8 mouse cellular contexts compared by ENCODE assay signal in genomic region chr4:99715783-99716416, GRCm38 (mm10). TPM values are rescaled to one million over a fixed set of nuclear protein-coding genes. Genes with fewer than 3 reads are reported as not detected.
DNase-seq lines count a peak whose midpoint lies in the region; ATAC-seq and TF ChIP-seq lines count a peak whose summit lies in the region.

No protein-coding gene starts in this region.

- ATAC-seq in hindbrain, embryonic 15.5 days (ENCODE audit: low FRiP score, low read depth), result peak; percentile 74
- ATAC-seq in midbrain, embryonic 13.5 days, result no peak; the same call in 1 of the 2 replicates

- no peaks in the 10 kb centered on the region for H3K9me3 ChIP-seq in hindbrain, embryonic 15.5 days
- H3K9me3 ChIP-seq in midbrain, embryonic 13.5 days, result no peaks in the 10 kb centered on the region

- no peak for TF ChIP-seq CTCF in kidney, adult 2 months (conservative IDR thresholded peaks at IDR 0.05; ENCODE audit: insufficient read depth, insufficient read length, low read depth, low read length)

- H3K9ac ChIP-seq in hindbrain, embryonic 15.5 days, result peak overlapping the region; percentile 84
- H3K9ac ChIP-seq in midbrain, embryonic 13.5 days (replicated peaks), result peak overlapping the region; percentile 82

- no peak for TF ChIP-seq POLR2A in kidney, adult 2 months (IDR thresholded peaks at IDR 0.05; ENCODE audit: low read depth, low read length)

- DNase-seq in kidney, adult 2 months, result peak; percentile 2
- no peak for DNase-seq in kidney, adult 8-10 months
- peak; percentile 24 for DNase-seq in brain, adult 2 months (ENCODE audit: low read depth, low spot score)
- DNase-seq in spleen, adult 12 weeks (ENCODE audit: low spot score), result no peak
- no peak for DNase-seq in gastrocnemius, postnatal 36 days
- DNase-seq in embryo, embryonic 9.5 days (ENCODE audit: extremely low spot score), result no peak

- H3K27me3 ChIP-seq in kidney, adult 2 months (replicated peaks; ENCODE audit: control insufficient read depth, insufficient read depth, low read length), result no peaks in the 10 kb centered on the region
- no peaks in the 10 kb centered on the region for H3K27me3 ChIP-seq in hindbrain, embryonic 15.5 days
- 0 out of 2 replicates have a peak, but pooled peaks cover 5% of the 10 kb centered on the region for H3K27me3 ChIP-seq in midbrain, embryonic 13.5 days

- H3K27ac ChIP-seq in kidney, adult 2 months (ENCODE audit: insufficient read depth, low read depth, low read length), result no peak overlapping the region
- peak overlapping the region; percentile 63; the same call in 1 of the 2 replicates for H3K27ac ChIP-seq in hindbrain, embryonic 15.5 days (replicated peaks)
- peak overlapping the region; percentile 15; the same call in 1 of the 2 replicates for H3K27ac ChIP-seq in midbrain, embryonic 13.5 days

- H3K4me2 ChIP-seq in hindbrain, embryonic 15.5 days, result peak overlapping the region; percentile 93
- peak overlapping the region; percentile 71 for H3K4me2 ChIP-seq in midbrain, embryonic 13.5 days (replicated peaks)

- intact Hi-C loops in gastrocnemius, postnatal 36 days (cut with DNase I), result loop anchor here (2.0 kb wide), 1 partner anchor 53 kb away; no protein-coding TSS in a partner anchor

- H3K4me3 ChIP-seq in kidney, adult 2 months (ENCODE audit: insufficient read depth, low read depth, low read length), result peak overlapping the region; percentile 74
- H3K4me3 ChIP-seq in hindbrain, embryonic 15.5 days, result peak overlapping the region; percentile 71
- H3K4me3 ChIP-seq in midbrain, embryonic 13.5 days (replicated peaks), result peak overlapping the region; percentile 65

- no peaks in the 10 kb centered on the region for H3K36me3 ChIP-seq in kidney, adult 2 months (ENCODE audit: control insufficient read depth, insufficient read depth, low read length)
- 0 out of 2 replicates have a peak, but pooled peaks cover 3% of the 10 kb centered on the region for H3K36me3 ChIP-seq in hindbrain, embryonic 15.5 days
- H3K36me3 ChIP-seq in midbrain, embryonic 13.5 days, result no peaks in the 10 kb centered on the region

- no peaks in the 10 kb centered on the region for H3K4me1 ChIP-seq in kidney, adult 2 months (ENCODE audit: control insufficient read depth, insufficient read depth, low read length)
- H3K4me1 ChIP-seq in hindbrain, embryonic 15.5 days (replicated peaks), result peaks cover 5% of the 10 kb centered on the region; the same call in 1 of the 2 replicates
- peaks cover 7% of the 10 kb centered on the region; the same call in 1 of the 2 replicates for H3K4me1 ChIP-seq in midbrain, embryonic 13.5 days (replicated peaks)

- 19% methylated on average over 25 of the region's 25 CpGs for WGBS in kidney, adult 2 months
- WGBS in hindbrain, embryonic 15.5 days, result 27% methylated on average over 25 of the region's 25 CpGs
- 29% methylated on average over 25 of the region's 25 CpGs for WGBS in midbrain, embryonic 13.5 days

RNA-seq across cellular contexts. Expression of gene Alg6, which starts 0.4 kb away (rescaled TPM):
- polyA plus RNA-seq in kidney, adult 2 months (2012; rRNA removed), result 4.2 and 5.0 TPM in 2 replicates
- 11.1 and 13.9 TPM in 2 replicates for polyA plus RNA-seq in hindbrain, embryonic 15.5 days (2015; fragmentation: Nextera tagmentation; extraction: Ambion mirVana)
- 10.2 and 10.4 TPM in 2 replicates for polyA plus RNA-seq in midbrain, embryonic 13.5 days (2015; fragmentation: Nextera tagmentation; extraction: Ambion mirVana)
- 1 to 10 TPM; 3.3 to 5.2 TPM for total RNA-seq in gastrocnemius, postnatal 36 days (2021)

RNA-seq across cellular contexts. Expression of gene Foxd3, which starts 59.8 kb away (rescaled TPM):
- polyA plus RNA-seq in kidney, adult 2 months (2012; rRNA removed), result 0.06 and 0.11 TPM in 2 replicates
- 1.8 and 2.1 TPM in 2 replicates for polyA plus RNA-seq in hindbrain, embryonic 15.5 days (2015; fragmentation: Nextera tagmentation; extraction: Ambion mirVana)
- polyA plus RNA-seq in midbrain, embryonic 13.5 days (2015; fragmentation: Nextera tagmentation; extraction: Ambion mirVana), result 0.08 TPM in 1 of 2 replicates, not detected in the other
- total RNA-seq in gastrocnemius, postnatal 36 days (2021), result 1 to 10 TPM; 1.2 to 1.3 TPM

Comparison
In these comparisons a context has a peak if more than half of its experiments do, and no peak if none do; other contexts are left out.
1. DNase-seq: peak in kidney, adult 2 months (single experiment) and brain, adult 2 months (single experiment); none in kidney, adult 8-10 months (0 of 2), spleen, adult 12 weeks (single experiment), gastrocnemius, postnatal 36 days (0 of 2) and embryo, embryonic 9.5 days (single experiment).
2. Peak in every context shown above with its lines, with median percentiles within 50 percentile points of each other: H3K4me3 ChIP-seq.